22 mouse cellular contexts compared by ENCODE assay signal in the genomic region with DNA sequence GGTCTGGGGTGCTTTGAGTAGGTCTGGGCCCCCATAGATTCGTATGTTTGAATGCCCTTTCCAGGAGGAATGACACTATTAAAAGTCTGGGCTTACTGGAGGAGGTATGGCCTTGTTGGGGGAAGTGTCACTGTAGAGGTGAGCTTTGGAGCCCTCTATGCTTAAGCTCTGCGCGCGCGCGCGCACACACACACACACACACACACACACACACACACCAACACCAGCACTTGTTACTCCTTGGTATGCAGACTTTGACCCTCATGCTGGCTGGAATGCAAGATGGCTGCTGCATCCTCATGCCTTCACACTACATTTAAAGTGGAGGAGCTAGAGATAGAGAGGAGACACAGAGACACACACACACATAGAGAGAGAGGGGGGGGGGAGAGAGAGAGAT. TPM values are rescaled to one million over a fixed set of nuclear protein-coding genes. Genes with fewer than 3 reads are reported as not detected.
DNase-seq lines count a peak whose midpoint lies in the region; ATAC-seq and TF ChIP-seq lines count a peak whose summit lies in the region.
"Had no signal": no experiment of that assay in that cellular context is flagged by ENCODE, and none has a peak within 500 bp of the region (broad histone marks: within the 10 kb centered on the region; RNA-seq: fewer than 3 reads in every experiment).

No protein-coding gene starts in this region.

- H3K9ac ChIP-seq in liver, embryonic 12.5 days: no peak overlapping the region
- no peak overlapping the region for H3K9ac ChIP-seq in liver, embryonic 11.5 days (ENCODE audit: low read depth, low read length)
- no peak overlapping the region for H3K9ac ChIP-seq in liver, postnatal 0 days (replicated peaks)
- no peak overlapping the region for H3K9ac ChIP-seq in hindbrain, embryonic 13.5 days
- H3K9ac ChIP-seq: forebrain, embryonic 13.5 days; hindbrain, embryonic 14.5 days; intestine, embryonic 15.5 days; limb, embryonic 13.5 days; lung, embryonic 15.5 days had no signal

- H3K4me2 ChIP-seq in liver, embryonic 12.5 days: 0 out of 2 replicates have a peak overlapping the region, but pooled peaks have one; percentile 3
- H3K4me2 ChIP-seq in liver, embryonic 11.5 days: no peak overlapping the region
- 0 out of 2 replicates have a peak overlapping the region, but pooled peaks have one; percentile 33 for H3K4me2 ChIP-seq in liver, postnatal 0 days (ENCODE audit: low read depth, low read length)
- H3K4me2 ChIP-seq in hindbrain, embryonic 13.5 days: no peak overlapping the region
- H3K4me2 ChIP-seq: forebrain, embryonic 13.5 days; hindbrain, embryonic 14.5 days; intestine, embryonic 15.5 days; limb, embryonic 13.5 days; lung, embryonic 15.5 days had no signal

- intact Hi-C loops in heart, postnatal 10 days (cut with DNase I): no loop called here

- no peaks in the 10 kb centered on the region for H3K9me3 ChIP-seq in liver, embryonic 12.5 days (replicated peaks)
- no peaks in the 10 kb centered on the region for H3K9me3 ChIP-seq in liver, embryonic 11.5 days (ENCODE audit: control insufficient read depth, low read length)
- no peaks in the 10 kb centered on the region for H3K9me3 ChIP-seq in liver, postnatal 0 days (ENCODE audit: low read length)
- H3K9me3 ChIP-seq in hindbrain, embryonic 13.5 days: no peaks in the 10 kb centered on the region
- H3K9me3 ChIP-seq: forebrain, embryonic 13.5 days; intestine, embryonic 15.5 days; limb, embryonic 13.5 days; lung, embryonic 15.5 days had no signal

- no peak for TF ChIP-seq CTCF in liver, postnatal 0 days (IDR thresholded peaks at IDR 0.05; ENCODE audit: low read depth)

- no peak for ATAC-seq in liver, embryonic 12.5 days
- no peak; the same call in 1 of the 2 replicates for ATAC-seq in liver, embryonic 11.5 days (replicated peaks; ENCODE audit: low FRiP score)
- no peak for ATAC-seq in liver, postnatal 0 days
- no peak for ATAC-seq in hindbrain, embryonic 13.5 days (ENCODE audit: low FRiP score)
- no peak for ATAC-seq in megakaryocyte-erythroid progenitor cell, adult 5-6 weeks (replicated peaks; ENCODE audit: low FRiP score, low TSS enrichment, poor library complexity, severe bottlenecking)
- ATAC-seq: forebrain, embryonic 13.5 days; intestine, embryonic 15.5 days had no signal

- H3K4me1 ChIP-seq in liver, embryonic 12.5 days: no peaks in the 10 kb centered on the region
- no peaks in the 10 kb centered on the region for H3K4me1 ChIP-seq in liver, embryonic 11.5 days (replicated peaks; ENCODE audit: control insufficient read depth, insufficient read depth, low read length)
- H3K4me1 ChIP-seq in liver, postnatal 0 days (ENCODE audit: insufficient read depth): peaks cover 5% of the 10 kb centered on the region; the same call in 1 of the 2 replicates
- H3K4me1 ChIP-seq in hindbrain, embryonic 13.5 days (replicated peaks): no peaks in the 10 kb centered on the region
- H3K4me1 ChIP-seq: forebrain, embryonic 13.5 days; intestine, embryonic 15.5 days; limb, embryonic 13.5 days; lung, embryonic 15.5 days had no signal

- no peaks in the 10 kb centered on the region for H3K36me3 ChIP-seq in liver, embryonic 12.5 days
- no peaks in the 10 kb centered on the region for H3K36me3 ChIP-seq in liver, embryonic 11.5 days (ENCODE audit: control insufficient read depth, insufficient read depth, low read length)
- H3K36me3 ChIP-seq in liver, postnatal 0 days (replicated peaks; ENCODE audit: insufficient read depth, low read length): no peaks in the 10 kb centered on the region
- no peaks in the 10 kb centered on the region for H3K36me3 ChIP-seq in hindbrain, embryonic 13.5 days
- H3K36me3 ChIP-seq: intestine, embryonic 15.5 days; limb, embryonic 13.5 days; lung, embryonic 15.5 days had no signal

- peak; percentile 53 for DNase-seq in heart, adult 11 months
- DNase-seq in heart, postnatal 10 days: no peak
- no peak for DNase-seq in liver, embryonic 11.5 days (ENCODE audit: low spot score)
- peak; percentile 53 to 76 for DNase-seq in kidney, postnatal 25 days
- peak; percentile 31 for DNase-seq in liver, postnatal 0 days
- DNase-seq: adrenal gland, postnatal 10 days; cerebellum, adult 18-20 months; cerebellum, postnatal 25 days; embryo, embryonic 11 days; gastrocnemius, postnatal 36 days; heart, postnatal 36 days; layer of hippocampus, postnatal 36 days; lung, postnatal 36 days; right cerebral cortex, postnatal 4 days had no signal

- no peaks in the 10 kb centered on the region for H3K27me3 ChIP-seq in liver, embryonic 12.5 days (replicated peaks)
- no peaks in the 10 kb centered on the region for H3K27me3 ChIP-seq in liver, embryonic 11.5 days (replicated peaks; ENCODE audit: control insufficient read depth, insufficient read depth, low read length)
- H3K27me3 ChIP-seq in liver, postnatal 0 days (ENCODE audit: insufficient read depth, low read length): no peaks in the 10 kb centered on the region
- H3K27me3 ChIP-seq in hindbrain, embryonic 13.5 days: no peaks in the 10 kb centered on the region
- H3K27me3 ChIP-seq: forebrain, embryonic 13.5 days; intestine, embryonic 15.5 days; limb, embryonic 13.5 days; lung, embryonic 15.5 days had no signal

- TF ChIP-seq EP300 in liver, postnatal 0 days (IDR thresholded peaks at IDR 0.05; ENCODE audit: low read depth): no peak

- H3K27ac ChIP-seq in liver, embryonic 12.5 days: 0 out of 2 replicates have a peak overlapping the region, but pooled peaks have one; percentile 25
- no peak overlapping the region for H3K27ac ChIP-seq in liver, embryonic 11.5 days (ENCODE audit: low read depth, low read length)
- H3K27ac ChIP-seq in liver, postnatal 0 days (ENCODE audit: low read depth): peak overlapping the region; percentile 93
- no peak overlapping the region for H3K27ac ChIP-seq in hindbrain, embryonic 13.5 days
- H3K27ac ChIP-seq: forebrain, embryonic 13.5 days; hindbrain, embryonic 14.5 days; intestine, embryonic 15.5 days; limb, embryonic 13.5 days; lung, embryonic 15.5 days had no signal

- 84% methylated on average over 7 of the region's 7 CpGs for WGBS in liver, embryonic 12.5 days (ENCODE audit: insufficient replicate concordance)
- WGBS in liver, embryonic 11.5 days: 94% methylated on average over 7 of the region's 7 CpGs
- WGBS in liver, postnatal 0 days (ENCODE audit: insufficient replicate concordance): 78% methylated on average over 7 of the region's 7 CpGs
- WGBS in hindbrain, embryonic 13.5 days: 95% methylated on average over 7 of the region's 7 CpGs

- no peak overlapping the region for H3K4me3 ChIP-seq in liver, embryonic 12.5 days
- no peak overlapping the region for H3K4me3 ChIP-seq in liver, embryonic 11.5 days (ENCODE audit: low read depth, low read length)
- no peak overlapping the region for H3K4me3 ChIP-seq in liver, postnatal 0 days (ENCODE audit: low read depth, low read length)
- H3K4me3 ChIP-seq in hindbrain, embryonic 13.5 days: no peak overlapping the region
- H3K4me3 ChIP-seq: forebrain, embryonic 13.5 days; intestine, embryonic 15.5 days; limb, embryonic 13.5 days; lung, embryonic 15.5 days had no signal

RNA-seq across cellular contexts. Expression of a gene that starts 17.2 kb away (rescaled TPM):
- 10 to 100 TPM; 28.3 to 29.5 TPM for total RNA-seq in heart, postnatal 10 days (2021)
- 46.5 and 50.7 TPM in 2 replicates for polyA plus RNA-seq in liver, embryonic 12.5 days (2016; fragmentation: Nextera tagmentation; extraction: Ambion mirVana)
- polyA plus RNA-seq in liver, embryonic 11.5 days (2014; fragmentation: Nextera tagmentation; extraction: Ambion mirVana): 67.3 and 74.1 TPM in 2 replicates
- polyA plus RNA-seq in liver, postnatal 0 days (2015; fragmentation: Nextera tagmentation; extraction: Ambion mirVana): 74.6 and 75.4 TPM in 2 replicates
- 92.3 and 94.3 TPM in 2 replicates for polyA plus RNA-seq in hindbrain, embryonic 13.5 days (2015; fragmentation: Nextera tagmentation; extraction: Ambion mirVana)
- 48.9 and 53.6 TPM in 2 replicates for total RNA-seq in megakaryocyte-erythroid progenitor cell, adult 5-6 weeks (2014; fragmentation: Nextera tagmentation)
- 130 and 150 TPM in 2 replicates for total RNA-seq in megakaryocyte-erythroid progenitor cell, adult 5-6 weeks (2017)

RNA-seq across cellular contexts. Expression of a gene that starts 46.8 kb away (rescaled TPM):
- total RNA-seq in heart, postnatal 10 days (2021): 1 to 10 TPM; 3.8 to 6.1 TPM
- 9.5 and 11.0 TPM in 2 replicates for polyA plus RNA-seq in liver, embryonic 12.5 days (2016; fragmentation: Nextera tagmentation; extraction: Ambion mirVana)
- 13.5 and 16.6 TPM in 2 replicates for polyA plus RNA-seq in liver, embryonic 11.5 days (2014; fragmentation: Nextera tagmentation; extraction: Ambion mirVana)
- 186 and 224 TPM in 2 replicates for polyA plus RNA-seq in liver, postnatal 0 days (2015; fragmentation: Nextera tagmentation; extraction: Ambion mirVana)
- polyA plus RNA-seq in hindbrain, embryonic 13.5 days (2015; fragmentation: Nextera tagmentation; extraction: Ambion mirVana): 5.1 and 5.3 TPM in 2 replicates
- total RNA-seq in megakaryocyte-erythroid progenitor cell, adult 5-6 weeks (2014; fragmentation: Nextera tagmentation): 6.1 and 13.5 TPM in 2 replicates
- 11.6 and 15.1 TPM in 2 replicates for total RNA-seq in megakaryocyte-erythroid progenitor cell, adult 5-6 weeks (2017)

Comparison
In these comparisons a context has a peak if more than half of its experiments do, and no peak if none do; other contexts are left out.
1. DNase-seq: peak in heart, adult 11 months (single experiment), kidney, postnatal 25 days (2 of 2) and liver, postnatal 0 days (single experiment); none in heart, postnatal 10 days (0 of 2) and liver, embryonic 11.5 days (single experiment).
2. H3K27ac ChIP-seq: peak in liver, embryonic 12.5 days (single experiment) and liver, postnatal 0 days (single experiment); none in liver, embryonic 11.5 days (single experiment) and hindbrain, embryonic 13.5 days (single experiment).
3. H3K4me2 ChIP-seq: peak in liver, embryonic 12.5 days (single experiment) and liver, postnatal 0 days (single experiment); none in liver, embryonic 11.5 days (single experiment) and hindbrain, embryonic 13.5 days (single experiment).
4. RNA of a gene that starts 46.8 kb away (polyA plus RNA-seq): 186 to 224 TPM in liver, postnatal 0 days; 13.5 to 16.6 TPM in liver, embryonic 11.5 days, 9.5 to 11.0 TPM in liver, embryonic 12.5 days and 5.1 to 5.3 TPM in hindbrain, embryonic 13.5 days; every median in the first group is over 10 times any median in the second.